ENCODE assay signal across 8 mouse cellular contexts in genomic region chr5:122636958-122637357, GRCm38 (mm10). TPM values are rescaled to one million over a fixed set of nuclear protein-coding genes. Genes with fewer than 3 reads are reported as not detected.
DNase-seq lines count a peak whose midpoint lies in the region; ATAC-seq lines count a peak whose summit lies in the region.

No protein-coding gene starts in this region.

- H3K36me3 ChIP-seq in hindbrain, embryonic 12.5 days, result no peaks in the 10 kb centered on the region

- H3K27me3 ChIP-seq in hindbrain, embryonic 12.5 days, result no peaks in the 10 kb centered on the region

- peak; percentile 36 to 37 for DNase-seq in cerebellum, adult 18-20 months
- no peak for DNase-seq in cerebellum, postnatal 4 days (ENCODE audit: low spot score in 2 of 2)
- DNase-seq in adipocyte (ENCODE audit: low spot score), result peak; percentile 34
- peak; percentile 56 for DNase-seq in lung, postnatal 36 days
- DNase-seq in spleen, postnatal 4 days (ENCODE audit: low spot score in 2 of 2), result no peak
- DNase-seq in cerebellum, adult 9-11 months, result no peak

- H3K9me3 ChIP-seq in hindbrain, embryonic 12.5 days (replicated peaks), result no peaks in the 10 kb centered on the region

- WGBS in hindbrain, embryonic 12.5 days, result 53% methylated on average over 16 of the region's 16 CpGs

- H3K4me1 ChIP-seq in hindbrain, embryonic 12.5 days, result peaks cover 4% of the 10 kb centered on the region; the same call in 1 of the 2 replicates

- no peak overlapping the region for H3K9ac ChIP-seq in hindbrain, embryonic 12.5 days

- H3K4me2 ChIP-seq in hindbrain, embryonic 12.5 days (replicated peaks), result peak overlapping the region; percentile 42

- H3K4me3 ChIP-seq in hindbrain, embryonic 12.5 days, result no peak overlapping the region

- ATAC-seq in hindbrain, embryonic 12.5 days (ENCODE audit: low FRiP score), result no peak
- ATAC-seq in activated CD4-positive, CD25-positive, alpha-beta regulatory T cell, adult 4 months, result no peak

- H3K27ac ChIP-seq in hindbrain, embryonic 12.5 days, result no peak overlapping the region

RNA-seq across cellular contexts. Expression of gene P2rx7, which starts 6.8 kb away (rescaled TPM):
- 3.3 and 4.0 TPM in 2 replicates for polyA plus RNA-seq in hindbrain, embryonic 12.5 days (2016; fragmentation: Nextera tagmentation; extraction: Ambion mirVana)
- 10 to 100 TPM; 62.3 to 85.8 TPM for polyA plus RNA-seq in activated CD4-positive, CD25-positive, alpha-beta regulatory T cell, adult 4 months (2017; shearing (Covaris generic))

RNA-seq across cellular contexts. Expression of gene Ift81, which starts 22.6 kb away (rescaled TPM):
- 60.6 and 62.0 TPM in 2 replicates for polyA plus RNA-seq in hindbrain, embryonic 12.5 days (2016; fragmentation: Nextera tagmentation; extraction: Ambion mirVana)
- 1 to 10 TPM; 2.1 to 6.2 TPM for polyA plus RNA-seq in activated CD4-positive, CD25-positive, alpha-beta regulatory T cell, adult 4 months (2017; shearing (Covaris generic))

Comparison
In these comparisons a context has a peak if more than half of its experiments do, and no peak if none do; other contexts are left out.
1. DNase-seq: peak in cerebellum, adult 18-20 months (2 of 2), adipocyte (single experiment) and lung, postnatal 36 days (single experiment); none in cerebellum, postnatal 4 days (0 of 2), spleen, postnatal 4 days (0 of 2) and cerebellum, adult 9-11 months (single experiment).
2. RNA of gene P2rx7, which starts 6.8 kb away (polyA plus RNA-seq): 62.3 to 85.8 TPM in activated CD4-positive, CD25-positive, alpha-beta regulatory T cell, adult 4 months; 3.3 to 4.0 TPM in hindbrain, embryonic 12.5 days; every median in the first group is over 10 times any median in the second.